Mouse (Mus musculus) limb, embryonic 12.5 days (tissue): ENCODE measurements around the gene Rpl19. TPM values are rescaled to one million over a fixed set of nuclear protein-coding genes. Genes with fewer than 3 reads are reported as not detected.

Experiments
- ATAC-seq: fragments of 200-750 bp; cut with Nextera tagmentation; 2 replicates; pipeline ENCODE4 v1.8.0; 2017; ENCODE audit warnings: low read depth, moderate TSS enrichment; ENCODE audit not compliant: insufficient number of reproducible peaks, insufficient read depth, low FRiP score, low TSS enrichment
- H3K27ac ChIP-seq: fragments of 300-500 bp; sonication (generic); 2 replicates; pipeline ENCODE4 v1.5.1; 2016; ENCODE audit warnings: mild to moderate bottlenecking, moderate library complexity
- H3K27me3 ChIP-seq: fragments of 300-500 bp; sonication (generic); 2 replicates; pipeline ENCODE4 v1.6.1; 2016; ENCODE audit warnings: mild to moderate bottlenecking, moderate library complexity
- H3K36me3 ChIP-seq: fragments of 300-500 bp; sonication (generic); 2 replicates; pipeline ENCODE4 v1.6.1; 2016; ENCODE audit warnings: mild to moderate bottlenecking, moderate library complexity
- H3K4me1 ChIP-seq: fragments of 300-500 bp; sonication (generic); replicated peaks from 2 replicates; pipeline ENCODE4 v1.6.1; 2016
- H3K4me2 ChIP-seq: fragments of 300-500 bp; sonication (generic); 2 replicates; pipeline ENCODE4 v1.6.1; 2016; ENCODE audit warnings: mild to moderate bottlenecking, moderate library complexity
- H3K4me3 ChIP-seq: fragments of 300-500 bp; sonication (generic); replicated peaks from 2 replicates; pipeline ENCODE4 v1.5.1; 2016; ENCODE audit warnings: mild to moderate bottlenecking
- H3K9ac ChIP-seq: fragments of 300-500 bp; sonication (generic); replicated peaks from 2 replicates; pipeline ENCODE4 v1.6.1; 2016; ENCODE audit warnings: mild to moderate bottlenecking, moderate library complexity
- H3K9me3 ChIP-seq: fragments of 300-500 bp; sonication (generic); 2 replicates; pipeline ENCODE4 v1.6.1; 2016; ENCODE audit warnings: mild to moderate bottlenecking, moderate library complexity
- WGBS: fragments of 180-500 bp; shearing (Covaris S2); methylation state at CpG from one replicate; pipeline ENCODE4 v1.1.7; 2016; 5-methylcytosine and 5-hydroxymethylcytosine counted together
- polyA plus RNA-seq: library from polyadenylated mRNA; unstranded; fragments of >200 nt; fragmentation: Nextera tagmentation; extraction: Ambion mirVana; gene quantifications from 2 replicates; pipeline ENCODE4 v1.2.1, GENCODE M21; 2016

Gene Rpl19
- polyA plus RNA-seq, 1 experiment from 2014 or later: 1,014 TPM

GRCm38 (mm10) chr11:98016177-98016576, 10.3 kb upstream of the Rpl19 start:
- H3K4me3 ChIP-seq: no peak overlapping the region
- H3K27me3 ChIP-seq: peaks cover 10% of the 10 kb centered on the region; the same call in 1 of the 2 replicates
- H3K9ac ChIP-seq: no peak overlapping the region
- WGBS: 96% methylated on average over 5 of the region's 5 CpGs
- no peak overlapping the region for H3K27ac ChIP-seq
- no peak for ATAC-seq
- H3K9me3 ChIP-seq: no peaks in the 10 kb centered on the region
- no peak overlapping the region for H3K4me2 ChIP-seq
- H3K36me3 ChIP-seq: peaks cover 74% of the 10 kb centered on the region
- peaks cover 20% of the 10 kb centered on the region for H3K4me1 ChIP-seq

DNA sequence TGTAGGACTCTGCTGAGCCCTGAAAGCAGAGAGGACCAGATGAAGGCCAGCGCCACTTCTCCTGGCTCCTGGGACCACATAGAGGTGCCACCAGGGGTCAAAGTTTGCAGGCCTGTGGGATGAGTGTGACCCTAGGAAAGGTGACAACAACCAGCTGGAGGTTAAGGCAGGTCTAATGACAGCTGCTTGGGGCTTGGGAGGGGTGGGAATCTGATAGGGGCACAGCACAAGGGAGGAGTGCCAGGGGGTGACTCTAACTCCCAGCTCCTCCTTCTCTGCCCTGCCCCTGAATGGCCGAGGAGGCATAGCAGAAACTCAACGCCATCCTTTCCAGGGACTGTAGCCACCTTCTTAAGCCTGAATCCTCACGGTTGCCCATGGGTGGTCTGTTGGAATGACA, 9.7 kb upstream of the Rpl19 start:
- Histone ChIP-seq H3K4me3 (no peak overlapping the region), H3K9me3 (no peaks in the 10 kb centered on the region), H3K9ac (no peak overlapping the region), H3K27ac (no peak overlapping the region), H3K4me1 (peaks cover 26% of the 10 kb centered on the region), H3K27me3 (0 out of 2 replicates have a peak, but pooled peaks cover 10% of the 10 kb centered on the region), H3K36me3 (peaks cover 67% of the 10 kb centered on the region), H3K4me2 (no peak overlapping the region)
- 69% methylated on average over 4 of the region's 4 CpGs for WGBS
- no peak for ATAC-seq

DNA sequence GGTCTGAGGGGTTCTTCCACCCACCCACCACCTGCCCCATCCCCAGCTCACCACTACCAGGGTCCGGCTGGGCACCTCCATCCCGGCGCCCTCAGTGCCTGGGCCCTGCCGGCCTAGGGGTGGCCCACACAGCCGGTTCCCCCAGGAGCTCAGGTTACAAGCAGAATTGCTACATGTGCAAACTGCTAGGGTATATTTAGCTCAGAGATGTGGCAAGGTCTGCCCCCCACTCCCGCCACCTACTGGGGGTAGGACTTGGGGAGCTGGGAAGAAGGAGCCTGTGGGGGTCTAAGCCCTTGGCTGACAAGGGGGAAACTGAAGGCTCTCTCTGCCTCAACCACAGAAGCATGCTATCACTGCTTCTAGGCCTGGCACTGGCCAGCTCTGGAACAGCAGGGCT, 8.3 kb upstream of the Rpl19 start:
- 59% methylated on average over 6 of the region's 6 CpGs for WGBS
- no peak overlapping the region for H3K27ac ChIP-seq
- H3K27me3 ChIP-seq: 0 out of 2 replicates have a peak, but pooled peaks cover 4% of the 10 kb centered on the region
- no peak for ATAC-seq
- no peak overlapping the region for H3K9ac ChIP-seq
- no peak overlapping the region for H3K4me3 ChIP-seq
- H3K4me1 ChIP-seq: peaks cover 27% of the 10 kb centered on the region
- no peak overlapping the region for H3K4me2 ChIP-seq
- H3K36me3 ChIP-seq: peaks cover 58% of the 10 kb centered on the region
- H3K9me3 ChIP-seq: no peaks in the 10 kb centered on the region

DNA sequence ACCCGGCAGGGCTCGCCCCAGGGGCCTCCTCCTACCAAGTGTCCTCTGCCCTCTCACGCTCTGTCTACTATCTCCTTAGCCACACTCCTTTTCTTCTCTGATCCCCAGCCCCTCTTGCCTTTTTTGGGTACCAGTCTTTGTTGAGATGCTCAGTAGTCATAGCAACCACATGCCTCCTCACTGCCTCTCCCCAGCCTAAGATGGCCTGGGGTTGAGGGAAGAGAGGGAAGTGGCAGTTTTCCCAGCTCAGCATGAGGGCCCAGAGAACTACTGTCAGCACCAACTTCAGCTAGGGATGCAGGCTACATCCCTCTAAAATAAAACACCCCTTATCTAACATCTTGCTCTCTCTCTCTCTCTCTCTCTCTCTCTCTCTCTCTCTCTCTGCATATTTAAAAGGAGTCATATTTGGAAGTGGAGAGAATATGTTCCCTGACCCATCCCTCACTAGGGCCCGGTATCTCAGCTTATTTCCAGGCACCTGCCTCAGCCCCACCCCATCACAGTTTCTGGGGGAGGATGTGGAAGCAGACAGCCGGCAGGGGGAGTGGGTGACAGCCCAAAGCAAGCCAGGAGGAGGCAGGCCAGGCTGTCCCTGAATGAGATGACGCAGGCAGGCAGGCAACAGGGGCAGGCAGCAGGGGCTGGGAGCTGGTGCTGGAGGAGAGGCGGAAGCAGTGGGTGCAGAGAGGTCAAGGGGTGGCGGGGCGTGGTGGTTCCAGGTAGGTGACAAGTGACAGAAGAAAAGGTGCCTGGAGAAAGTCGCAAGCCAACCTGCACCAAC, 7.5 kb upstream of the Rpl19 start:
- Histone ChIP-seq H3K4me3 (no peak overlapping the region), H3K27ac (no peak overlapping the region)
- WGBS: 48% methylated on average over 10 of the region's 10 CpGs

DNA sequence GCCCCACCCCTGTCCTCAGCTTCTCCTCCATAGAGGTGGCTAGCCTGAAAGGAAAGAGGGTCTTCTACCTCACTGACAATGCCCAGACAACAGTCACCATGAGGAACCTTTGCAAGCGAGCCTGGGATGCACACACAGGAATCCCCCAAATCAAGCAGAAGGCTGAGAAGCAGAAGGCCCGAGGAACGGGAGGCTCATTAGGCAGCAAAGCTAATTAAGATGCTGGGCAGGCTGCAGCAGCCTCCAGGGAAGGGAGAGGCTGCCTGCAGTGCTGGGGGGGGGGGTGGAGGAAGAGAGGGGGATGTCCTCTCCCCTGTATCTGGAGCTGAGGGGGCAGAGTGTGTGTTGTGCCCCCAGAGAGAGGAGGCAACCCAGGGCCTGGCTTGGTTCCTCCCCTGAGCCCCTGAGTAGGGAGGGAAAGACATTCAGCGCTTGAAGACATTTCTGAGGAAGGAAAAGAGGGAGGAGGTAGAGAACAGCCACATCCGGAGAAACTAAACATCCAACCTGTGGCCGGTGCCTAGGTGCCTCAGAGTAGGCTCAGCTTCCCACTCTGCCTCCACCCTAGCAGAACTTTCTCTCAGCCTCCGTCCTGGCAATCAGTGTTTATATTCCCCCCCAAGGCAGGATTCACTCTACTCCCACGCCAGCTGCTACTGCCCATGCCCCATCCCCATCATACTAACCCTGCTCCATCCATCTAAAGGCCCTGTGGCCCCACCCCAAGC, 6.5 kb upstream of the Rpl19 start:
- H3K9ac ChIP-seq: 0 out of 2 replicates have a peak overlapping the region, but pooled peaks have one; percentile 8
- WGBS: 25% methylated on average over 8 of the region's 8 CpGs
- H3K4me3 ChIP-seq: peak overlapping the region; percentile 88; the same call in 1 of the 2 replicates
- H3K4me1 ChIP-seq: peaks cover 27% of the 10 kb centered on the region
- peaks cover 41% of the 10 kb centered on the region for H3K36me3 ChIP-seq
- H3K4me2 ChIP-seq: peak overlapping the region; percentile 81
- H3K27ac ChIP-seq: no peak overlapping the region
- 0 out of 2 replicates have a peak, but pooled peaks cover 4% of the 10 kb centered on the region for H3K27me3 ChIP-seq
- no peaks in the 10 kb centered on the region for H3K9me3 ChIP-seq
- ATAC-seq: no peak

More for the DNA sequence above, 7.5 kb upstream of the Rpl19 start:
- H3K27me3 ChIP-seq: 0 out of 2 replicates have a peak, but pooled peaks cover 4% of the 10 kb centered on the region
- H3K36me3 ChIP-seq: peaks cover 51% of the 10 kb centered on the region
- peaks cover 27% of the 10 kb centered on the region for H3K4me1 ChIP-seq
- no peak overlapping the region; the same call in 1 of the 2 replicates for H3K9ac ChIP-seq
- ATAC-seq: no peak
- H3K4me2 ChIP-seq: 0 out of 2 replicates have a peak overlapping the region, but pooled peaks have one; percentile 81
- no peaks in the 10 kb centered on the region for H3K9me3 ChIP-seq

GRCm38 (mm10) chr11:98020710-98021109, 5.8 kb upstream of the Rpl19 start:
- H3K27ac ChIP-seq: no peak overlapping the region
- peaks cover 35% of the 10 kb centered on the region for H3K36me3 ChIP-seq
- peak overlapping the region; percentile 81 for H3K4me2 ChIP-seq
- 0 out of 2 replicates have a peak, but pooled peaks cover 4% of the 10 kb centered on the region for H3K27me3 ChIP-seq
- no peak overlapping the region for H3K9ac ChIP-seq
- peak overlapping the region; percentile 88 for H3K4me3 ChIP-seq
- 63% methylated on average over 1 of the region's 1 CpGs for WGBS
- H3K9me3 ChIP-seq: no peaks in the 10 kb centered on the region
- ATAC-seq: no peak
- H3K4me1 ChIP-seq: peaks cover 29% of the 10 kb centered on the region

DNA sequence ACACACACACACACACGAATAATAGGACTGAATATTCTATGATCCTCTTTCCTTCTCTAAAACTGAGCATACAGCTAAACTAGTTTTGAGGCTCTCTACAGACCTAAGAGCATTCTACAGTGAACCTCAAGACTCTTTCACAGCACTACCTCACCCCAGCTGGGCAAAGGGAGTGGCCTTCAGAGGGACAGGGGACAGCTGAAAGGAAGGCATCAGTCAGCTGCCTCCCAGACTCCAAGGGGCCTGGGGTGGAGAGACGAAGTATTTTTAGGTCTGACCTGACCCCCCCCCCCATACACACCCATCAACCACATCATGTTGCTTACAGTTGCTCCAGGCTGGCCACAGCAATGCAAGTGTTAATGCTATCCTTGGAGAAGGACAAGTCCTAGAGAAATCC, 5.4 kb upstream of the Rpl19 start:
- peaks cover 33% of the 10 kb centered on the region for H3K4me1 ChIP-seq
- H3K9me3 ChIP-seq: no peaks in the 10 kb centered on the region
- peak overlapping the region; percentile 81 for H3K4me2 ChIP-seq
- H3K27ac ChIP-seq: peak overlapping the region; percentile 92
- peak overlapping the region; percentile 86; the same call in 1 of the 2 replicates for H3K9ac ChIP-seq
- 0 out of 2 replicates have a peak, but pooled peaks cover 4% of the 10 kb centered on the region for H3K27me3 ChIP-seq
- H3K36me3 ChIP-seq: peaks cover 30% of the 10 kb centered on the region
- ATAC-seq: 0 out of 2 replicates have a peak, but pooled peaks have one; percentile 3
- 46% methylated on average over 2 of the region's 2 CpGs for WGBS
- peak overlapping the region; percentile 88 for H3K4me3 ChIP-seq

DNA sequence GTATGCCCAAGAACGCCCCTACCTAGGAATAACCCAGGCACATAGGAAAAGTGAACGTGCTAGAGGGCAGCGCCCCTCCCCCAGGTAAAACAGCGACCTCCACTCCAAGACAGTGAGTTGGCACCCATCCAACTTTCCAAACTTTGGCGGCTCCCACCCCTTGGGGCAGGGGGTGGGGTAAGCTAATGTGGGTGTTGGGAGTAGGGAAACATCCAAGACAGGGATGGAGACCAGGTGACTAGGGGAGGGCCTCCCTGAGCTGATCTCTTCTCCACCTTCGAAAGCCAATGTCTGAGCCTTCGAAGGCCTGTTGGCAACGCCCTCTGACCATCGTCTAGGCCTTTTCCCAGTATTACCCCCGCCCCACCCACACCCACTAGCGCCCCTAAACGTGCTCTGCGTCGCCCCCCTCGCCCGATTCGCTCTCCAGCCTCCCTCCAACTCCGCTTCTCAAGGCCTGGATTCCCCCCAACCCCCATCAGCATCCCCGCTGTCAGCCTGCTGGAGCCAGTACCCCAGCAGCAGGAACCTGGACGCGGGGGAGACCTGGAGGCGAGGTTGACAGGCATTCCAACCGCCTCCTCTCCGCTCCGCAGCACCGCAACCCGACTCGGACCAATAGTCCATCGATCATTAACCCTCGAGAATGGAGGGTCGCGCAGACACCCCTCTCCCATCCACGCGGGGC, 4.8 kb upstream of the Rpl19 start:
- Histone ChIP-seq H3K9me3 (no peaks in the 10 kb centered on the region), H3K4me1 (peaks cover 34% of the 10 kb centered on the region), H3K9ac (peak overlapping the region; percentile 86), H3K27ac (peak overlapping the region; percentile 92), H3K36me3 (peaks cover 25% of the 10 kb centered on the region), H3K4me3 (peak overlapping the region; percentile 88), H3K27me3 (0 out of 2 replicates have a peak, but pooled peaks cover 4% of the 10 kb centered on the region), H3K4me2 (peak overlapping the region; percentile 81)
- peak; percentile 20; the same call in 1 of the 2 replicates for ATAC-seq
- WGBS: 4% methylated on average over 34 of the region's 34 CpGs

GRCm38 (mm10) chr11:98022253-98022554, 4.3 kb upstream of the Rpl19 start:
- H3K4me1 ChIP-seq: peaks cover 34% of the 10 kb centered on the region
- H3K9me3 ChIP-seq: no peaks in the 10 kb centered on the region
- H3K9ac ChIP-seq: peak overlapping the region; percentile 86
- ATAC-seq: peak; percentile 18
- peak overlapping the region; percentile 92 for H3K27ac ChIP-seq
- peaks cover 20% of the 10 kb centered on the region for H3K36me3 ChIP-seq
- H3K27me3 ChIP-seq: 0 out of 2 replicates have a peak, but pooled peaks cover 4% of the 10 kb centered on the region
- H3K4me2 ChIP-seq: peak overlapping the region; percentile 81
- 0% methylated on average over 23 of the region's 23 CpGs for WGBS
- peak overlapping the region; percentile 88 for H3K4me3 ChIP-seq

DNA sequence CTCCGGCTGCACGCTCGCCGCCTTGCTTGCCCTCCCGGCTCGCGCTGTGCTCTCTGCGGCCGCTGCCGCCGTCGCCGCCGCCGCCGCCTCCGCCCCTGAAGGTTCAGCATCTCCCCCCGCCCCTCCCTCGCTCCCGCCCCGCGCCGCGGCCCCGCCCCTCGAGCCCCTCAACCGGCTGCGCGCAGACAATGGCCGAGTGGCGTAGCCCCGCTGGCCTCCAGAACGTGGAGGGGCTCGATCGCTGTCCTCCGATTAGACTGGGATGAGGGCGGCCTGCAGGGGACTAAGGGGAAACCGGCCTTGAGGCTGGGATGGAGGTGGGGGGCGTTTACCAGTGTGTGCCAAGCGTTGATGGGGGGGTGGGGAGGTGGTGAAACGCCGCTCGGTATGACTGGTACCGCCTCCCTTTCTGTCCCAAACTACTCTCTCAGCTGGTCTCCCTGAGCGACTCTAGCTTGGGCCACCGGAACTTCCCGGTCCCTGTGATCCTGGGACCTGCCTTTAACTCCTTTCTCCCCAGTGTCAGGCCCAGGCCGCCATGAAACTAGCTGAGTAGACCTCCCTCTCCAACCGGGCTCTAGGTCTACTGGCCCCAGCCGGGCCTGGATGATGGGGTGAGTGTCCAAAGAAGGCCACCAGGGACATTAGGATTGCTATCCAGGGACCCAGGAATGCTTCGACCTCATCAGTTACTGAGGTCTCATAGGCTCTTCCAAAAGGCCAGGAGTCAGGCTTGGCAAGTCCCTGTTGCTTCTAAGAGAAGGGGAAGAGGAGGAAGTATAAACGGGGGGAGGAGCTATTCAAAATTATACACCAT, 3.7 kb upstream of the Rpl19 start, which contains the start of gene Cacnb1:
TSS of gene Cacnb1 (minus strand) at position 480 of the 817 bp plus-strand sequence.
- Histone ChIP-seq H3K36me3 (peaks cover 14% of the 10 kb centered on the region), H3K4me3 (peak within 1 kb of the TSS; percentile 88), H3K27me3 (0 out of 2 replicates have a peak, but pooled peaks cover 4% of the 10 kb centered on the region), H3K4me2 (peak within 1 kb of the TSS; percentile 81), H3K4me1 (peaks cover 37% of the 10 kb centered on the region), H3K9ac (peak within 1 kb of the TSS; percentile 86), H3K9me3 (no peaks in the 10 kb centered on the region), H3K27ac (peak within 1 kb of the TSS; percentile 92)
- under 1% methylated on average over 52 of the region's 52 CpGs for WGBS
- peak; percentile 40 for ATAC-seq
